Mouse (Mus musculus) megakaryocyte, embryonic 14.5 days (primary cell): ENCODE measurements around the gene Misp. TPM values are rescaled to one million over a fixed set of nuclear protein-coding genes. Genes with fewer than 3 reads are reported as not detected.
A peak's percentile ranks its signal among the peaks of the same experiment; 100 is the strongest.

ENCODE experiments used
- H3K27me3 ChIP-seq: replicated peaks from 2 replicates; pipeline ENCODE3; 2012; ENCODE audit warnings: inconsistent platforms
- H3K36me3 ChIP-seq: replicated peaks from 2 replicates; pipeline ENCODE3; 2012; ENCODE audit warnings: low read length, inconsistent platforms, mixed read lengths
- H3K4me1 ChIP-seq: 2 replicates; pipeline ENCODE4 v1.6.1; 2012; ENCODE audit warnings: inconsistent platforms
- H3K4me3 ChIP-seq: replicated peaks from 2 replicates; pipeline ENCODE3; 2012; ENCODE audit warnings: moderate library complexity, mild to moderate bottlenecking, inconsistent platforms
- H3K9me3 ChIP-seq: 2 replicates; pipeline ENCODE4 v1.6.1; 2012; ENCODE audit warnings: inconsistent platforms
- FLI1 ChIP-seq: IDR thresholded peaks from 2 replicates; pipeline ENCODE4 v1.6.1; 2012; ENCODE audit warnings: low read length, inconsistent platforms, mixed read lengths
- GATA1 ChIP-seq: IDR thresholded peaks from 3 replicates; pipeline ENCODE4 v1.6.1; 2012; ENCODE audit warnings: mixed read lengths, low read length, inconsistent platforms, borderline replicate concordance
- polyA plus RNA-seq: library from polyadenylated mRNA; stranded (reverse); fragments of >175 nt; gene quantifications from 2 replicates; pipeline ENCODE4 v1.2.3, GENCODE M21; 2012; ENCODE audit warnings: low replicate concordance; ENCODE audit not compliant: insufficient read depth

Misp gene
- polyA plus RNA-seq, 1 experiment: 1.5 TPM

DNA sequence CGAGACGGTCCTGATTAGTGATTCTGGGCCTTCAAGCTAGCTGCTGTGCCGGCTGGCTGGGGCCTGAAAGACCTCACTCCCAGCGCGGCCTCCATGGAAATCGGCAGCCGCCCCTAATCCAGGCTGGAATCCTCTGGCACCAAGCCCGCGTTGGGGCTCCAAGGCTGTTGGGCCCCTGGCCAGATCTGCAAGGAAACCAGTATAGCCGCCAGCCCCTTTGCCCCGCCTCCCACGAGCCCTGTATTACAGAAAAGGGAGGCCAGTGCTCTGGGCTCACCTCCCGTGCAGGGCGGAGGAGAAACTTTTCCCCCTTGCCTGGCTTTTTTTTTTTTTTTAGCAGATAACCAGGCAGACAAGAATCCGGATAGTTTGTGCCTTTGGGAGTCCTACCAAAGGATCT is 32.6 kb downstream of the Misp start:
- peak overlapping the region; percentile 98 for H3K4me3 ChIP-seq
- TF ChIP-seq GATA1 (no peak), FLI1 (no peak)
- H3K4me1 ChIP-seq: peaks cover 71% of the 10 kb centered on the region
- H3K36me3 ChIP-seq: peaks cover 27% of the 10 kb centered on the region
- no peaks in the 10 kb centered on the region for H3K9me3 ChIP-seq
- H3K27me3 ChIP-seq: no peaks in the 10 kb centered on the region

DNA sequence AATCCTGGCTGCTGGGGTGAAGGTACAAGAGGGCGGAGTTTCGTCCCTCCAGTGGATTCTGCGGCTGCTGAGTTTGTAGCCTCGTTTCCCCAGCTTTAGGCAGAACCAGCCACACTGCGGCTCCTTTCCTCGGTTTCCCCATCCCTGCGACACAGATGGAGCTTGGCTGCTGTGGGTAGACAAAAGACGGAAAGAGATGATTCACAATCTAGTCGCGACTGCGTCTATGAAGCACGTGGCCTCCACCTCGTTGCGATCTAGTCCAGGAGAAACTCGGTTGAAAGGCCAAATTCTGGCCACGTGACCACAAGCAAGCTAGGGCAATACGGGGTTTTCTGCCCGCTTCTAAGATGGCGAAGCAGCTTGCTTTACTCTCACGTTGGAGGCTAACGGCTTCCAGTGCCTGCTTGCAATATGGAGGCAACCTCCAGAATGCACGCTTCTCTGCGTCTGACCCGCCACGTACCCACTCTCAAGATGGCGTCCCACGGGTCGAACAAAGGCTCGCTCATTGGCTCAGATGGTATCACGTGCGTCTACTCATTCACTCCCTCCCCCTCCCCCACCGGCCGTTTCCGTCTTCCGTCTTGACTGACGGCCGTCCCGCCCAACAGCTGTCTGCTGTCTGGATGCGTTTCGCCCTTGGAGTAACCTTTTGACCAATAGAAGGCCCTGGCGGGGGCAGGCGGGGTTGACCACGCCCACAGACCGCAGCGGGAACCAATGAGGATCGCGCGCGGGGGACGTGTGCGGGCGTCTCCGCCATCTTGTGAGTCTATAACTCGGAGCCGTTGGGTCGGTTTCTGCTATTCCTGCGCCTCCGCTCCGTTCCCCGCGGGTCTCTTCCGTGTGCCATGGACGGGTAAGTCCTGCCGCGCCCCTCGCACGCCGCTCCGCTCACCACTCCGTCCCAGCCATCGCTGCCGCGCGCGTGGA is 33.3 kb downstream of the Misp start, which contains the start of gene Ptbp1:
Gene Ptbp1 (plus strand): TSS at position 568 of the 936 bp plus-strand sequence.
- TF ChIP-seq FLI1 (no peak), GATA1 (no peak)
- peak within 1 kb of the TSS; percentile 98 for H3K4me3 ChIP-seq
- no peaks in the 10 kb centered on the region for H3K9me3 ChIP-seq
- H3K36me3 ChIP-seq: peaks cover 34% of the 10 kb centered on the region
- no peaks in the 10 kb centered on the region for H3K27me3 ChIP-seq
- peaks cover 72% of the 10 kb centered on the region for H3K4me1 ChIP-seq

DNA sequence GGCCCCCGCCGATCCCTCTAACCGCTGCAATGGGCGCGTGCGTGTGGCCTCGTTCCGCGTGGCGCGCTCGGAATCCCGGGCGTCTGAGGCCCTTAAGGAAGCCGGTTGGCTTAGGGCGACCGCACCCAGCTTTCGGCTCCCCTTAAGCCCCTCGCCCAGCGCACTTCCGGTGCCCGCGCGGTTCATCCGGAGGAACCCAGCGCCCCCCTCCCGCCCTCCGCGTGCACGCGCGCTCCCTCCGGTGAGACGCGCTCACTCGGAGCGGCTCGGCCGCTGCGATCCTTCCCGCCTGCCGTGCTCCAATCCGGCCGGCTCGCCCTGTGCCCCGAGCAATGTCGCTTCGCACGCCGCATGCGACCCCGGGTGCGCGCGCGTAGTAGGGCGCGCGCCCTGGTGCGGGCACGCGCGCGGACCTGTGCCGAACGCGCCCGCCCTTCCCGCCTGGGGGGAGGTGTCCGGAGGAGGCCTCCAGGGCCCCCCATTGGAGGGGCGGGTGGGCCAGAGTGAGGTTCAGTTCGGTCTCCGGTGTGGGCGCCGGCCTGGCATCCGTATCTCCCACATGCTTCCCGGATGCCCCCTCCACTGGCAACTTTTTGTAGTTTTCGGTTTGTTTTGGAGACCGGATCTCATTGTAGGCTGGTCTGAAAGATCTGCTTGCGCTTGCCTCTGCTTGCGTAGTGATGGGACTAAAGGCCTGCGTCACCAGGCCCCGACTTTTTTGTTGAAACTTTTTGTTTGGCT is 34.2 kb downstream of the Misp start:
- TF ChIP-seq GATA1: no peak
- no peak for TF ChIP-seq FLI1
- H3K36me3 ChIP-seq: peaks cover 43% of the 10 kb centered on the region
- H3K4me3 ChIP-seq: peak overlapping the region; percentile 98
- H3K27me3 ChIP-seq: no peaks in the 10 kb centered on the region
- peaks cover 72% of the 10 kb centered on the region for H3K4me1 ChIP-seq
- H3K9me3 ChIP-seq: no peaks in the 10 kb centered on the region

DNA sequence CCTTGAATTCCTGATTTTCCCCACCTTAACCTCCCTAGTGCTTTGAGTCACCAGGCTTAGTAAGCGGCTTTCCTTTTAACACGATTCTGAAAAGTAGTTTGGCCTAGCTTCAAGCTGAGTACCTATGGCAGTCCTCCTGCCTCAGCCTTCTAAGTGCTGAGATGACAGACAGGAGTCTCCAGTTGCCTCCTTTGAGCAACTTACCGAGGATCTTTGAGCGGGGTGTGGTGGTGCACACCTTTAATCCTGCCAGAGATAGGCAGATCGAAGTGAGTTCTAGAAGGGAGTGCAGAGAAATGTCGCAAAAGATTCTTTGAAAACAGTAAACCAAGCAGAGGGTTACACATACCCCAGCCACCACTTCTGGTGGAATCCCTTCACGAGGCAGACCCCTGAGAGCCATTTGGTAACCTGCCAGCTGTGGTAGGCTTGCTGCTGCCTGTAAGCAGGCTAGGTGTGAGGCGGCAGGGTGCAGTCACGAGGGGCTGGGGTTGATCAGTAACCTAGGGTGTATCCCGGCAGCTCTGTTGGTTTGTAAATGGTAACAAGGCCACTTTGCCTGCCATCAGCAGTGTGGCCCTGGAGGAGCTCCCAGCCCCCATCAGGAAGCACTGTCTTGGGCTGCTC is 34.9 kb downstream of the Misp start:
- peaks cover 72% of the 10 kb centered on the region for H3K4me1 ChIP-seq
- no peaks in the 10 kb centered on the region for H3K9me3 ChIP-seq
- H3K27me3 ChIP-seq: no peaks in the 10 kb centered on the region
- peak overlapping the region; percentile 98 for H3K4me3 ChIP-seq
- peaks cover 50% of the 10 kb centered on the region for H3K36me3 ChIP-seq
- no peak for TF ChIP-seq FLI1
- no peak for TF ChIP-seq GATA1

DNA sequence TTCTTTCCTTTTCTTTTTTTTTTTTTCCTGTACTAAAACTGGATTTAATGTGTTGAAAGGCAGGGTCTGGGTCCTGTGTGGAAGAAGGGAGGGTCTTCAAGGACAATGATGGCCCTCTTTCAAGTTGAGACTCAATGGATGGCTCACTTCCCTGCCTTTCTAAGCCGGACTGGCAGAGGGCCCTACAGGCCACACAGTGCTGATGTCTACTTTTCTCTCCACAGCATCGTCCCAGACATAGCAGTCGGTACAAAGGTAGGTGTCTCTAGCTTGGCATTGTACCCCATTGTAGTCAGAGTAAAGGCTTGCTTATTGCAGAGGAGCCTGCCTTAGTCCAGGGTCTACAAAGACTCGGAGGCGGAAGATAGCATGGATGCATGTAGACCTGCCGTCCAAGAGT is 35.5 kb downstream of the Misp start:
- Histone ChIP-seq H3K36me3 (peaks cover 54% of the 10 kb centered on the region), H3K27me3 (no peaks in the 10 kb centered on the region), H3K9me3 (no peaks in the 10 kb centered on the region), H3K4me3 (peak overlapping the region; percentile 98), H3K4me1 (peaks cover 72% of the 10 kb centered on the region)
- TF ChIP-seq FLI1 (no peak), GATA1 (no peak)

DNA sequence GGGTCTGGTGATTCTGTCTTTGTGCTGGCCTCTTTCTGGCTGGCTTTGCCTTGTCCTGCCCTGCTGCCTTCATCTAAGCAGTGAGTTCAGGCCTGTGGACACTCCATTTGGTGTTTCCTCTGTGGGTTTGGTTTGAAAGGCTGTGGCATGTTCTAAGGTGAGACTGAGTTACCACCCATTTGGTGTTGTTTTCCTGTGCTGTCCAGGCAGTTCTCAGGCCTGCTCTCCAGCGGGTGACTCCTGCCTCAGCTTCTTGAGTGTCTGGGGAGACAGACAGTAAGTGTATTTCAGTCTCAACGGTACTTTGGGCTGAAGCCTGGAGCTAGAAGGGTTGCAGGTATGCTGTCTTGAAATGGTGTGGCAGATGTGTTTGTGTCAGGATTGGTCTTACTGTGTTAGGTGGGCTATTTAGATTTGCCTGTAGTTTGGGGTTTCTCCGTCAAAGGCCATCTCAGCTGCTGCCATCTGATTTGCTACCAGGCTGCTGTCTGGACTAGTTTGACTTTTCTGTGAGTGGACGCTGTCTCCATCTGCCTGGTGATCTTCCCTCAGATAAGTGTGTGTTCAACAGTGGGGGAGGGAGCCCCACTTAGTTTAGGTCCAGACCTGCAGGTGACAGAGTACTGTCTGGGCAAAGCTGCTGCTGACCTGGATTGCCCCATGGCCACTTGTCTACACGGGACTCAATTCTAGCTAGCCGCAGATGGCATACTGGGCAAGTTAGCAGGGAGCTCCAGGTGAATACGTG is 36.1 kb downstream of the Misp start:
- peak overlapping the region; percentile 98 for H3K4me3 ChIP-seq
- H3K9me3 ChIP-seq: no peaks in the 10 kb centered on the region
- H3K36me3 ChIP-seq: peaks cover 60% of the 10 kb centered on the region
- peaks cover 70% of the 10 kb centered on the region for H3K4me1 ChIP-seq
- H3K27me3 ChIP-seq: no peaks in the 10 kb centered on the region
- no peak for TF ChIP-seq GATA1
- TF ChIP-seq FLI1: no peak

DNA sequence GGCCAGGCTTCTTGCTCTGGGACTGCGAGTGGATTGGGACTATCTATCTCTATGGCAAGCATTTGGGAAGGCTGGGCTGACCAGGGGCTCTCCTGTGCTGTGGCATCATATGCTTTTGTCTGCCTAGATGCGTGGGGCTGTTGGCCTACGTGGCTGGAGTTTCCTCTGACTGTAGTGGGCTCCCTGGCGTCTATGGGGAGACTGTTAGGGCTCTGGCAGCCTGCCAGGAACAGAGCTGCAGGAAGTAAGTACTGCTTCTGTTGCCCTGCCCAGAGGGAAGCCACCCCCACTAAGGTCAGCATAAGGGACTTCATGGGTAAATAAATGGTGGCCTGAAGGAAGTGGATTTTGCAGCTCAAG is 36.6 kb downstream of the Misp start:
- Histone ChIP-seq H3K9me3 (no peaks in the 10 kb centered on the region), H3K36me3 (peaks cover 65% of the 10 kb centered on the region), H3K4me3 (peak overlapping the region; percentile 98), H3K27me3 (no peaks in the 10 kb centered on the region), H3K4me1 (peaks cover 70% of the 10 kb centered on the region)
- TF ChIP-seq FLI1 (no peak), GATA1 (no peak)

DNA sequence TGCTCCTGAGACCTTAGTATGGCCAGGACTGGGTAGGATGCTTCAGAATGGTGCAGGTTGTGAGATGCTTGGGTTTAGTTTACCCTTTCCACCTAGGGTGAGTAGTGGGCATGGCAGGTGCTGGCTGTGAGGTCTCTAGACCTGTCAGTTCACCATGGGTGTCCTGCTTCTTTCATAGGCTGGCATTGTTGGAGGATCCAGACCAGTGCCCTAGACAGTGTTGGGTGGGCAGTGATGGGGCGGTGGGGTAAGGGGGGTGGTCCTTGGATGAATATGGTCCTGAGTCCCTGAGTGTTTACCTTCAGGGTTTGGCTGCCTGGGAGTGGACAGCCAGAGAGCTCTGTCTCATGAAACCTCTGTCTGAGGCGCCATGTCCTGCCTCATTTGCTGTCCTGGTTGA is 37.1 kb downstream of the Misp start:
- H3K36me3 ChIP-seq: peaks cover 70% of the 10 kb centered on the region
- peak overlapping the region; percentile 98 for H3K4me3 ChIP-seq
- peaks cover 70% of the 10 kb centered on the region for H3K4me1 ChIP-seq

More for the DNA sequence above, 37.1 kb downstream of the Misp start:
- no peak for TF ChIP-seq GATA1
- TF ChIP-seq FLI1: no peak
- Histone ChIP-seq H3K27me3 (no peaks in the 10 kb centered on the region), H3K9me3 (no peaks in the 10 kb centered on the region)
